Mouse (Mus musculus): ENCODE results near the gene Aftph. TPM values are rescaled to one million over a fixed set of nuclear protein-coding genes. Genes with fewer than 3 reads are reported as not detected.

Aftph gene
- polyA plus RNA-seq, 1 experiment from 2014 or later, result 41.9 TPM

DNA sequence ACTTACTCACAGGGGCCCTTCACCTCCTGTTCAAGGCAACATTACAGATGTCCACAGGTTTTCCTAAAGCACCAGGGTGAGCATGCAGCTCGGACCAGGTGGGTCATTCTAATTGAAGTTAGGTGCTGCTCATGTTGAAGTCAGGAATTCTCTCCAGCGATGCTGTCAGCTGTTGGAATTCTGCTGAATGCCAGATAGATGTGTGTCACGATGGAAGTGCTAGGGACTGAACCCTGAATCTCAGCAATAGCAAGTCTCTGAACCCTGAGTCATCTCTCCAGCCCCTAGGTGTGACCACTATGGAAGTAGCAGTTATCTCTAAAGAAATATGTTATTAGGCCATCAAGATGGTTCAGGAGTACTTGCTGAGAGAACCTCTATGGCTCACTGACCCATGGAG lies 95.9 kb downstream of the Aftph start:
- H3K27ac ChIP-seq (replicated peaks), result no peak overlapping the region
- no peak overlapping the region for H3K4me3 ChIP-seq
- no peak for ATAC-seq (replicated peaks)
- H3K27me3 ChIP-seq, result no peaks in the 10 kb centered on the region
- 77% methylated on average over 3 of the region's 3 CpGs for WGBS
- no peak overlapping the region for H3K9ac ChIP-seq (replicated peaks)
- no peaks in the 10 kb centered on the region for H3K9me3 ChIP-seq
- H3K36me3 ChIP-seq, result no peaks in the 10 kb centered on the region
- H3K4me1 ChIP-seq, result peaks cover 47% of the 10 kb centered on the region
- H3K4me2 ChIP-seq (replicated peaks), result no peak overlapping the region

DNA sequence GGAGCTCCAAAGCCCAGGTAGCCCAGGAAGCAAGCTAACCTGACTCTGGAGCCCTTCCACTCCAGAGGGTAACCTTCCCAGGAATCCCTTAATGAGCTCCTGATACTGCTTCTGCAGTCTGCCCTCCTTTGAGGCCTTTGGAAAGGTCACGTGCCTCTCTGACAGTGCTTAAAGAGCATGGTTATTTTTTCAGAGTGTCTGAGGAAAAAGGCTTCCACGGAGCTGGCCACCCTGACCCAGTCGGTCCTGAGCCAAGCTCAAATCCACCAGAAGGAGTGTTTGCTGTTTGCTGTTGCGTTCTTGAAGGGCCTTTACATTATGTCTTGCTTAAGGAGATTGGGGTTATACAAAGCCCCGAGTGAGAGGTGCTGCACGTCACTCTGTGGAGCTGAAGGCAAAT lies 96.5 kb downstream of the Aftph start:
- Histone ChIP-seq H3K36me3 (no peaks in the 10 kb centered on the region), H3K27ac (replicated peaks) (no peak overlapping the region), H3K4me2 (replicated peaks) (no peak overlapping the region), H3K27me3 (no peaks in the 10 kb centered on the region), H3K9ac (replicated peaks) (no peak overlapping the region), H3K9me3 (no peaks in the 10 kb centered on the region), H3K4me1 (peaks cover 47% of the 10 kb centered on the region), H3K4me3 (no peak overlapping the region)
- WGBS, result 29% methylated on average over 6 of the region's 6 CpGs
- no peak for ATAC-seq (replicated peaks)

DNA sequence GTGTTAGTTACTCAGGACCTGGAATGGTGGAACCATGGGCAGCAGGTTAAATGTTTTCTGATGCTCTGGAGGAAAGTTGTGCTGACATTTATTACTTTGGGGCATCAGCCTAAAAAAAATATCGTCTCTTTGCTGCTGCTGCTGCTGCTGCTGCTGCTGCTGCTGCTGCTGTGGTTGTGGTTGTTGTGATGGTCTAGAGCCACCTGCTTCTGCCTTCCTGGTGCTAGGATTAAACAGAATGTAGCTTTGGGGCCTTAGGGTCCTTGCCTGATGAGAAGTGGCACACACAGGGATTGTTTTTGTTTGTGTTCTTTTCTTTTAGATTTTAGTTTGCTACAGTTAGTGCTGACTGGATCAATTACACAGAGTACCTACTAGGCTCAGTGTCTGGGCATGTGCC lies 97.2 kb downstream of the Aftph start:
- Histone ChIP-seq H3K4me1 (peaks cover 45% of the 10 kb centered on the region), H3K9ac (replicated peaks) (no peak overlapping the region), H3K27ac (replicated peaks) (no peak overlapping the region), H3K9me3 (no peaks in the 10 kb centered on the region), H3K27me3 (no peaks in the 10 kb centered on the region), H3K36me3 (no peaks in the 10 kb centered on the region), H3K4me2 (replicated peaks) (no peak overlapping the region), H3K4me3 (no peak overlapping the region)
- no peak for ATAC-seq (replicated peaks)
- 76% methylated on average over 1 of the region's 1 CpGs for WGBS

DNA sequence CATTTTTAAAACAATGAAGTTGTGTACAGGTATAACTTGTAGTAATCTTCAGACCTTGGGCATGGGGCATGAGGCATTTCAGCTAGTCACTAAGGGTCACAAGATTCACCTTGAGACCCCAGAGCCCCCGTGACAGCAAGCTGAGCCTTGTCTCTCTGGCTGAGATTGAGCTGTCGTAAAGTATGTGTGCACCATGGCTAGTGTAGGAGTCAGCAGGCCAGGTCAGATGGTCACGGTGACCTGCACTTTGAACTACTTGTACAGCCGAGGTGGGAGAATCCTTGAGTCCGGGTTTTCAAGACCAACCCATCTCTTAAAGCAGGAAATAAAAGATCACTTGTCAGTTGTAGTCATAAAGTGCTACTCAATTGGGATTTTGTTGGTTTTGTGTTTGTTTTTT lies 98.2 kb downstream of the Aftph start:
- Histone ChIP-seq H3K9ac (replicated peaks) (no peak overlapping the region), H3K9me3 (no peaks in the 10 kb centered on the region), H3K27me3 (no peaks in the 10 kb centered on the region), H3K4me1 (peaks cover 40% of the 10 kb centered on the region), H3K27ac (replicated peaks) (no peak overlapping the region), H3K4me3 (no peak overlapping the region), H3K36me3 (no peaks in the 10 kb centered on the region), H3K4me2 (replicated peaks) (no peak overlapping the region)
- WGBS, result 76% methylated on average over 5 of the region's 5 CpGs
- no peak for ATAC-seq (replicated peaks)

DNA sequence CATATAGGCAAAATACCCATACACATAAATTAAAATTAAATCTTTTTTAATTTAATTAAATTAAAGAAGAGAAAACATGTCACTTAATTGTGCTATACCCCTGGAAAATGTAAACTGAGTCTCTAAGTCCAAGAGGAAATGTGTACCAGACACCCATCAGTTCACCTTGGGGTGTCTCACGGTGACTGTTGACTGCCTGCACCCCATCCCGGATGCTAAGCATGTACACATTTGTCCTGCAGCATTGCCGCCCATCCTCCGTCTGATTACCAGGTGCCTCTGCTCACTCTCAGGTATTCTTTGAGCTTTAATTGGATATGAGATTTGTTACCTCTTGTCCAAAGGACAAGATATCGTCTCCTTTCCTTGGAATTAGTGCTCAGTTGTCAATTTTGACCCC lies 99.1 kb downstream of the Aftph start:
- no peaks in the 10 kb centered on the region for H3K36me3 ChIP-seq
- no peak overlapping the region for H3K9ac ChIP-seq (replicated peaks)
- no peaks in the 10 kb centered on the region for H3K27me3 ChIP-seq
- ATAC-seq (replicated peaks), result no peak
- no peaks in the 10 kb centered on the region for H3K9me3 ChIP-seq
- H3K4me2 ChIP-seq (replicated peaks), result no peak overlapping the region
- H3K4me3 ChIP-seq, result no peak overlapping the region
- WGBS, result 80% methylated on average over 5 of the region's 5 CpGs
- H3K27ac ChIP-seq (replicated peaks), result no peak overlapping the region; the same call in 1 of the 2 replicates
- H3K4me1 ChIP-seq, result peaks cover 32% of the 10 kb centered on the region

DNA sequence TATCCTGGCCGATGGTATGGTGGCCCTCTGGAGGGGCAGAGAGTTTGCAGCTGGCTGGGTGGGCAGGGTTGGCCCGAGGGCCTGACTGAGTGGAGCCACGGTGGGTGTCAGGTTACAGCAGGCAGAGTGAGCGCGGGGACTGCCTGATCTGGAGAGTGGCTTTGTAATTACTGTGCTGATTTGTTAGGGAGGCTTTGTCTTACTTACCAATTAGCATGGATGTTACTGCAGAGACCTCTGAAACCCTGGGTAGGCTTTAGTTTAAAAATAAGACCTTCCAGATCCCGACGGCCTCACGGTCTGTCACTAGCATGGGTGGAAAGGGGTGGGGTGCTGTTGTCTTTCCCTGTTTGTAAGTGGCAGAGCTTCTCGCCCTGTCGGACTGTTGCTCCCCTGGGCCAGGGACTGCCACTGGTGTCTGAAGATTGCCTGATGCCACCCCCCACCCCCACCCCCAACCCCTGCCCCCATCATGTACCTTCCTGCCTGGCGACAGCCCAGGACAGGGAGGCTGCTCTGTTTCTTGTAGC lies 101.4 kb downstream of the Aftph start:
- Histone ChIP-seq H3K36me3 (no peaks in the 10 kb centered on the region), H3K4me1 (peaks cover 32% of the 10 kb centered on the region), H3K9ac (replicated peaks) (0 out of 2 replicates have a peak overlapping the region, but pooled peaks have one; percentile 8), H3K27me3 (no peaks in the 10 kb centered on the region), H3K27ac (replicated peaks) (peak overlapping the region; percentile 56), H3K4me3 (no peak overlapping the region), H3K9me3 (no peaks in the 10 kb centered on the region), H3K4me2 (replicated peaks) (peak overlapping the region; percentile 27)
- ATAC-seq (replicated peaks), result peak; percentile 88
- under 1% methylated on average over 11 of the region's 11 CpGs for WGBS

DNA sequence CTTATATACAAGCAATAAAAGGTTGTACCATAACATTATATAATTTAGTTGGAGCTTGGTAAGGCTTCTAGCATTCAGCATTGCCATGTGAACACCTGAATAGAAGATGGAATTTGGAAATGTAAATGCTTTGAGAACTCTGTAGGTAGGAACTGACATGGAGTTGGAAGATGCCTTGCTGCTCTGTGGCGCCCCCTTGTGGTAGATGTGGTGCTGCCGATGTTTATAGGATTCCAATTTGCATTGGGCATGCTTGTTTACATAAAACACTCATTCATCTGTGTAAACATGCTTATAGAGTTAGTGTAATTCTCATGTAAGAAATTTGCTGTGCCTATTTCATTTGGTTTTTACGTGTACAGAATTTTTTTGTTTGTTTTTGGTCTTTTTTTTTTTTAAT lies 102.5 kb downstream of the Aftph start:
- no peaks in the 10 kb centered on the region for H3K36me3 ChIP-seq
- H3K27me3 ChIP-seq, result no peaks in the 10 kb centered on the region
- no peaks in the 10 kb centered on the region for H3K9me3 ChIP-seq
- H3K4me3 ChIP-seq, result no peak overlapping the region
- peaks cover 32% of the 10 kb centered on the region for H3K4me1 ChIP-seq
- 26% methylated on average over 3 of the region's 3 CpGs for WGBS
- H3K4me2 ChIP-seq (replicated peaks), result no peak overlapping the region
- no peak overlapping the region for H3K9ac ChIP-seq (replicated peaks)
- H3K27ac ChIP-seq (replicated peaks), result no peak overlapping the region
- no peak for ATAC-seq (replicated peaks)

DNA sequence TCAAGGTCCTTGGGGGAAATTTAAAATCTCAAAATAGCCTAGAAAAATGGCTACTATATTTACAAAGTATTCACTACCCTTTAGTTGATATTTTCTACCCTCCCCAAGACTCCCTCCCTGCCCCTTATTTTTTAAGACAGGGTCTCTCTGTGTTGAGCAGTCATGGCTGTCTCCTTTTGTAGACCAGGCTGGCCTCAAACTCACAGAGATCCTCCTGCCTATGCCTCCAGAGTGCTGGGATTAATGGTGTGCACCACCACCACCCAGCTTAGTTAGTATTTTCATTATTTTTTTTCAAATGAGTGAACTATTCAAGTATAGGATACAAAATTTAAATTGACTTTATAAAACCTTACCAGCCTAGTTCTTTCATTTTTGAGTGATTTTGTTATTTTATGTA lies 104.3 kb downstream of the Aftph start:
- H3K4me2 ChIP-seq (replicated peaks), result no peak overlapping the region
- H3K36me3 ChIP-seq, result no peaks in the 10 kb centered on the region
- H3K9ac ChIP-seq (replicated peaks), result no peak overlapping the region
- H3K4me1 ChIP-seq, result peaks cover 42% of the 10 kb centered on the region
- H3K27me3 ChIP-seq, result no peaks in the 10 kb centered on the region
- no peaks in the 10 kb centered on the region for H3K9me3 ChIP-seq
- ATAC-seq (replicated peaks), result no peak
- no peak overlapping the region for H3K4me3 ChIP-seq
- no peak overlapping the region for H3K27ac ChIP-seq (replicated peaks)

DNA sequence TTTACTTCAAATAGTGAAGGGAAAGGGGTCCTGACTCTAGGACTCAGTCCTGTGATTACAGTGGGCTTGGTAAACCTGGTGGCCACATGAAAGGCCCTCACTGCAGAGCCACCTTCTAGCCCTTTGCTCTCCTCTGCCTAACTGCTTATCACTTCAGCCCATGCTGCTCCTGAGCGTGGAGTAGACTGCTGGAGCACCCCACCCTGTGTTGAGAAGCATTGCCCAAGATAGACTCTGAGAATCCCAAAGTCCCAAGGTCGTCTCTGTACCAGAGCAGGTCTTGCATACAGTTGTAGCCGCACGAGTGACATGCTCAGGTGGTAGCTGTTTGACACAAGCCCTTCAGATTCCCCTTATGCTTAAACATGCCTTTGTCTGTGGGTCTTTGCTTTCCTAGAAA lies 105.3 kb downstream of the Aftph start:
- peaks cover 45% of the 10 kb centered on the region for H3K4me1 ChIP-seq

DNA sequence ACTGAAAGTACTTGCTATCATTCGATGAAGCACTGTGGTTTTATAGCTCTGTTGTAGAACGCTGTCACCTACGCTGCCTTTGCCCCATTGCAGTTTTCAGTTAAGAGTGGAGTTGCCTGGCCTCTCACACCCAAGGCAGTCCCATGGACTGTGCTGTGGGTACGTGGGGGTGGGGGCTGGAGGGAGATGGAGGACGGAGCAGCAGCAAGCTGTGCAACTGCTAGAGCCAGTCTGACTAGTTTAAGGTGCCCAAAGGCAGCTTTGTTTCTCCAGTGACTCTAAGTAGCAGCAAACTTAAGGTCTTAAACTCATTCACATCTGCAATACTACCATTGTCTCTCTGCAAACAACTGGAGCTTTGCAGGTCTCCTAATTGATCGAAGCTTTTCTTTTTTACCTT lies 105.7 kb downstream of the Aftph start:
- Histone ChIP-seq H3K9me3 (no peaks in the 10 kb centered on the region), H3K27me3 (no peaks in the 10 kb centered on the region), H3K4me2 (replicated peaks) (no peak overlapping the region), H3K4me3 (no peak overlapping the region), H3K36me3 (no peaks in the 10 kb centered on the region), H3K9ac (replicated peaks) (no peak overlapping the region), H3K27ac (replicated peaks) (no peak overlapping the region), H3K4me1 (peaks cover 43% of the 10 kb centered on the region)
- WGBS, result 11% methylated on average over 6 of the region's 6 CpGs
- no peak for ATAC-seq (replicated peaks)

More for the DNA sequence above, 105.3 kb downstream of the Aftph start:
- 51% methylated on average over 4 of the region's 4 CpGs for WGBS
- ATAC-seq (replicated peaks), result no peak
- Histone ChIP-seq H3K4me2 (replicated peaks) (no peak overlapping the region), H3K9ac (replicated peaks) (no peak overlapping the region), H3K27me3 (no peaks in the 10 kb centered on the region), H3K4me3 (no peak overlapping the region), H3K36me3 (no peaks in the 10 kb centered on the region), H3K27ac (replicated peaks) (no peak overlapping the region), H3K9me3 (no peaks in the 10 kb centered on the region)

Other genes with a start within 250 kb of the Aftph start
- 36.2 and 39.6 TPM in 2 replicates for gene Sertad2, start 198.3 kb downstream of the Aftph start, polyA plus RNA-seq (2015; fragmentation: Nextera tagmentation; extraction: Ambion mirVana)
- 79.7 and 83.8 TPM in 2 replicates for gene Lgalsl, start 89.5 kb upstream of the Aftph start, polyA plus RNA-seq (2015; fragmentation: Nextera tagmentation; extraction: Ambion mirVana)

All from forebrain, embryonic 15.5 days (tissue).